Mouse (Mus musculus) hindbrain, embryonic 15.5 days (tissue): Measurements from ENCODE around the gene Ccdc114. TPM values are rescaled to one million over a fixed set of nuclear protein-coding genes. Genes with fewer than 3 reads are reported as not detected.
"Not testable (repeated sequence)": the region's sequence is repeated elsewhere in the genome, so short reads cannot be mapped to it uniquely, and the experiment has no call there.

Source experiments
- ATAC-seq: fragments of 200-750 bp; cut with Nextera tagmentation; 2 replicates; pipeline ENCODE4 v1.8.0; 2017; ENCODE audit warnings: low read depth, moderate number of reproducible peaks, moderate TSS enrichment; ENCODE audit not compliant: low FRiP score
- H3K27ac ChIP-seq: fragments of 300-500 bp; sonication (generic); replicated peaks from 2 replicates; pipeline ENCODE4 v1.5.1; 2015; ENCODE audit warnings: mild to moderate bottlenecking, inconsistent platforms
- H3K27me3 ChIP-seq: fragments of 300-500 bp; sonication (generic); 2 replicates; pipeline ENCODE4 v1.6.1; 2015; ENCODE audit warnings: control low read depth, inconsistent platforms
- H3K36me3 ChIP-seq: fragments of 300-500 bp; sonication (generic); 2 replicates; pipeline ENCODE4 v1.6.1; 2015; ENCODE audit warnings: control low read depth, inconsistent platforms
- H3K4me1 ChIP-seq: fragments of 300-500 bp; sonication (generic); replicated peaks from 2 replicates; pipeline ENCODE4 v1.6.1; 2015; ENCODE audit warnings: control low read depth, inconsistent platforms
- H3K4me2 ChIP-seq: fragments of 300-500 bp; sonication (generic); 2 replicates; pipeline ENCODE4 v1.6.1; 2015; ENCODE audit warnings: moderate library complexity, mild to moderate bottlenecking, inconsistent platforms
- H3K4me3 ChIP-seq: fragments of 300-500 bp; sonication (generic); 2 replicates; pipeline ENCODE4 v1.5.1; 2015; ENCODE audit warnings: mild to moderate bottlenecking, inconsistent platforms
- H3K9ac ChIP-seq: fragments of 300-500 bp; sonication (generic); 2 replicates; pipeline ENCODE4 v1.6.1; 2015; ENCODE audit warnings: inconsistent platforms
- H3K9me3 ChIP-seq: fragments of 300-500 bp; sonication (generic); 2 replicates; pipeline ENCODE4 v1.6.1; 2016; ENCODE audit warnings: control low read depth, inconsistent platforms
- WGBS: fragments of 180-500 bp; shearing (Covaris S2); methylation state at CpG from one replicate; pipeline ENCODE4 v1.1.7; 2015; 5-methylcytosine and 5-hydroxymethylcytosine counted together
- polyA plus RNA-seq: library from polyadenylated mRNA; unstranded; fragments of >200 nt; fragmentation: Nextera tagmentation; extraction: Ambion mirVana; gene quantifications from 2 replicates; pipeline ENCODE4 v1.2.1, GENCODE M21; 2015

The Ccdc114 gene
- polyA plus RNA-seq, 1 experiment from 2014 or later, result 8.5 TPM

DNA sequence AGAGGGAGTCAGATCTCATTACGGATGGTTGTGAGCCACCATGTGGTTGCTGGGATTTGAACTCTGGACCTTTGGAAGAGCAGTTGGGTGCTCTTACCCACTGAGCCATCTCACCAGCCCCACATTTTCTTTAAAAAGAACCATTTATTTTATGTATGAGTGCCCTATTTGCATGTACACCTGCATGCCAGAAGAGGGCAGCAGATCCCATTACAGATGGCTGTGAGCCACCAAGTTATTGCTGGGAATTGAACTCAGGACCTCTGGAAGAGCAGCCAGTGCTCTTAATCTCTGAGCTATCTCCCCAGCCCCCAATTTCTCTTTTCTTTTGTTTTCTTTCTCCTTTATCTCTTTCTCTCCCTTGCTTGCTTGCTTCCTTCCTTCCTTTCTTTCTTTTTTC, 19.4 kb downstream of the Ccdc114 start:
- H3K27me3 ChIP-seq, H3K9ac ChIP-seq, ATAC-seq, H3K4me3 ChIP-seq, H3K27ac ChIP-seq, H3K4me2 ChIP-seq, H3K9me3 ChIP-seq, H3K36me3 ChIP-seq, H3K4me1 ChIP-seq: not testable (repeated sequence)
- 76% methylated on average over 1 of the region's 1 CpGs for WGBS

GRCm38 (mm10) chr7:45949061-45949460, 25.2 kb downstream of the Ccdc114 start:
- no peaks in the 10 kb centered on the region for H3K27me3 ChIP-seq
- H3K9ac ChIP-seq, result no peak overlapping the region
- H3K4me2 ChIP-seq, result no peak overlapping the region
- WGBS, result 82% methylated on average over 4 of the region's 4 CpGs
- no peak overlapping the region for H3K27ac ChIP-seq
- H3K9me3 ChIP-seq, result no peaks in the 10 kb centered on the region
- no peaks in the 10 kb centered on the region for H3K4me1 ChIP-seq
- no peak overlapping the region for H3K4me3 ChIP-seq
- no peaks in the 10 kb centered on the region for H3K36me3 ChIP-seq
- no peak for ATAC-seq

GRCm38 (mm10) chr7:45956611-45957010, 32.7 kb downstream of the Ccdc114 start:
- Histone ChIP-seq H3K9ac (no peak overlapping the region), H3K4me1 (no peaks in the 10 kb centered on the region), H3K27me3 (no peaks in the 10 kb centered on the region), H3K4me2 (no peak overlapping the region), H3K27ac (no peak overlapping the region), H3K9me3 (no peaks in the 10 kb centered on the region), H3K36me3 (no peaks in the 10 kb centered on the region), H3K4me3 (no peak overlapping the region)
- no peak for ATAC-seq
- WGBS, result 72% methylated on average over 4 of the region's 4 CpGs

DNA sequence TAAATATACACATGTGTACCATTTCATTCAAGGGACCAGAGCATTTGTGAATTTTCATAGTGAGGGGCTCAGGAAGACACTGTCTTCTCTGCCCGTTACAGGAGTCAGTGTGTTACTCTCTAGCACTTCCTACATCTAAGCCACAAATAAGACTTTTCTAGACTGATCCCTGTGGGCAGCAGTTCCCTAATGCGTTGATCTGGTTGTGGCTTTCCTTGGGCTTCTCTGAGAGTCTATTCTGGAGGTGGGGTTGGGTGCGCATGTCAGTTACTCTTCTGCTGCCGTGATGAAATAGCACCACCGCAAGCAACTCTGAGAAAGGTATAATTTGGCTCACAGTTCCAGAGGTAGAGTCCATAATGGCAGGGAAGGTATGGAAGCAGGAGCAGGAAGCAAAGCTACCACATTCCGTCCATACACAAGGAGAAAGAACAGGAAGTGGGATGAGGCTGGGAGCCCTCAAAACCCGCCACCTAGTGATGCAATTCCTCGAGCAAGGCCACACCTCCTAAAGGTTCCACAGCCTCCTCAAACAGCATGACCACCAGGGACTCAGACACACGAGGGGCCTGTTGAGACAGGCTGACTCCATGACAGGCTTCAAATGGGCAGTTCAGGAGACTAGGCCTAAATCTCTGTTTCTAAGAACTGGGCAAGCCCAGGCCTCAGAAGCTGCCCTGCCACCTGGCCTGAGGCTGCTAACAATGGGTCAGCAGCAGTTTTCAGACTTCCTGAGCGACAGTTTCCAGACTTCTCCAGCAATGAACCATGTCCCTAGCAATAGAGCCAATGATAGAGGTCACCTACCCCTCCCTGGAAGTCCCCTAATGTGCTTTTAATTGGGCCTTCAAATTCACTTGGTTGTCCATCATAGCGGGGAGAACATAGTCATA, 48.2 kb downstream of the Ccdc114 start:
- WGBS, result 82% methylated on average over 11 of the region's 11 CpGs
- H3K27ac ChIP-seq, result no peak overlapping the region
- no peaks in the 10 kb centered on the region for H3K36me3 ChIP-seq
- no peaks in the 10 kb centered on the region for H3K9me3 ChIP-seq
- no peaks in the 10 kb centered on the region for H3K27me3 ChIP-seq
- no peaks in the 10 kb centered on the region for H3K4me1 ChIP-seq
- no peak overlapping the region for H3K9ac ChIP-seq
- no peak for ATAC-seq
- no peak overlapping the region for H3K4me3 ChIP-seq
- H3K4me2 ChIP-seq, result no peak overlapping the region

- no peaks in the 10 kb centered on the region for H3K4me1 ChIP-seq
- no peak overlapping the region for H3K4me3 ChIP-seq
- H3K9me3 ChIP-seq, result no peaks in the 10 kb centered on the region
- ATAC-seq, result peak; percentile 96
- H3K4me2 ChIP-seq, result no peak overlapping the region
- peak overlapping the region; percentile 59 for H3K27ac ChIP-seq
- H3K27me3 ChIP-seq, result no peaks in the 10 kb centered on the region
- no peaks in the 10 kb centered on the region for H3K36me3 ChIP-seq
- 64% methylated on average over 6 of the region's 6 CpGs for WGBS
- H3K9ac ChIP-seq, result no peak overlapping the region
Measured at GRCm38 (mm10) chr7:45973271-45973687, 49.4 kb downstream of the Ccdc114 start.

- H3K9ac ChIP-seq, result no peak overlapping the region
- WGBS, result 70% methylated on average over 6 of the region's 6 CpGs
- H3K4me2 ChIP-seq, result no peak overlapping the region
- H3K27me3 ChIP-seq, result no peaks in the 10 kb centered on the region
- no peaks in the 10 kb centered on the region for H3K36me3 ChIP-seq
- no peak for ATAC-seq
- H3K9me3 ChIP-seq, result no peaks in the 10 kb centered on the region
- H3K4me1 ChIP-seq, result no peaks in the 10 kb centered on the region
- no peak overlapping the region for H3K4me3 ChIP-seq
- H3K27ac ChIP-seq, result no peak overlapping the region
Measured at GRCm38 (mm10) chr7:45974103-45974502, 50.2 kb downstream of the Ccdc114 start.

DNA sequence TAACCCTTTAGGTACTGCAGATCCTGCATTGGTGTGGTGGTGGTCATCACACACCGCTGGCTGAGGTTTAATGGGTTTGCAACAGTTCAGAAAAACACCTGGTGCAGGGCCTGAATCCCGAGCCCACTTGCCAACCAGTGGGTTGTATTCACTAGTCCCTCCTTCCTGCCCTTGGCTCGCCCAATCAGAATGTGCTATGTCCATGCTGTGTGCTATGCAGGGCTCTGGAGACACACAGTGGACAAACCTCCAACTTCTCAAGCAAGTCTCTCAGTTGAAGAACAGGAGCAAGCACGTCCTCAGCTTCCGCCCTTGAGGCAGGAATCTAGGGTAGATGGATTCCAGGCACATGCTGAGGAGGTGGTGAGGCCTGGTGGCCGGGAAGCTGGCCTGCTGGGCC, 50.6 kb downstream of the Ccdc114 start:
- no peak overlapping the region for H3K9ac ChIP-seq
- no peaks in the 10 kb centered on the region for H3K4me1 ChIP-seq
- H3K4me3 ChIP-seq, result no peak overlapping the region
- no peak for ATAC-seq
- H3K27me3 ChIP-seq, result no peaks in the 10 kb centered on the region
- H3K9me3 ChIP-seq, result no peaks in the 10 kb centered on the region
- no peak overlapping the region for H3K27ac ChIP-seq
- WGBS, result 81% methylated on average over 6 of the region's 6 CpGs
- H3K36me3 ChIP-seq, result no peaks in the 10 kb centered on the region
- no peak overlapping the region for H3K4me2 ChIP-seq

- no peak for ATAC-seq
- no peaks in the 10 kb centered on the region for H3K27me3 ChIP-seq
- no peak overlapping the region for H3K9ac ChIP-seq
- H3K9me3 ChIP-seq, result no peaks in the 10 kb centered on the region
- no peak overlapping the region for H3K27ac ChIP-seq
- H3K4me1 ChIP-seq, result no peaks in the 10 kb centered on the region
- WGBS, result 85% methylated on average over 5 of the region's 5 CpGs
- no peak overlapping the region for H3K4me3 ChIP-seq
- no peak overlapping the region for H3K4me2 ChIP-seq
- no peaks in the 10 kb centered on the region for H3K36me3 ChIP-seq
Measured at GRCm38 (mm10) chr7:45981612-45982011, 57.7 kb downstream of the Ccdc114 start.

DNA sequence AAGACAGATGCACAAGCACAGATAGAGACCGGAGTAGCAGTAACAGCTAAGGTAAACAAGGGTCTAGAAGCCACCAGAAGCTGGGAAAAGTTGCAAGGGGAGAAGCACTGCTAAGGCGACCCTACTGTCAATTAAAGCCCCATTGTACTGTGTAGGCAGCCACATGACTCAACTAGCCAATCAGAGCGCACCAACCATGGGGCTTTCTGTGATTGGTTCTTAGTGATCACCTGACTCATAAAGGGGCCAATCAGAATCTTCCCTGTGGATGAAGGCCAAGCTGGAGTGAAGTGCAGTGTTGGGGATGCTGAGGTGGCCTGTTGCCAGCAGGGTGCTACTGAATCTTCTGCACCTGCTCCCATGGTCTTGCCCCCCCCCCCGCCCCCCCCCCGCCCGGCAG, 63.0 kb downstream of the Ccdc114 start:
- 75% methylated on average over 6 of the region's 6 CpGs for WGBS
- H3K4me3 ChIP-seq, result no peak overlapping the region
- H3K4me2 ChIP-seq, result no peak overlapping the region
- no peaks in the 10 kb centered on the region for H3K4me1 ChIP-seq
- H3K27ac ChIP-seq, result no peak overlapping the region
- no peaks in the 10 kb centered on the region for H3K9me3 ChIP-seq
- ATAC-seq, result no peak
- no peaks in the 10 kb centered on the region for H3K36me3 ChIP-seq
- H3K27me3 ChIP-seq, result no peaks in the 10 kb centered on the region
- H3K9ac ChIP-seq, result no peak overlapping the region

DNA sequence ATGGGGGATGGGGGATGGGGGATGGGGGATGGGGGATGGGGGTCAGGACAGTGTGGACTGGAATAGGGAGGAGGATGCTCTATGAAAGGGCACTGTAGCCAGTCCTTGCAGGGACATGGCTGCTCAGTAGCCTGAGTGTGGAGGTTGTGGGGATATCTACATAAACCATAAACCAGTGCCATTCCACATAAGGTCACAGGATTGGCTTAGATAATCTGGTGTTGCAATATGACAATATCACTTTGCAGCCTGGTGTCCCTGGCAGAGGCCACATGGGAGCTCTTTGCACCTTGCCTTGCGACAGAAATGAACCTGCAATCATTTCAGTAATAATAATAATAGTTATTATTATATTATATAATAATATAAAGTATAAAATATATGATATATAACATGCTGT, 64.5 kb downstream of the Ccdc114 start:
- Histone ChIP-seq H3K9me3 (no peaks in the 10 kb centered on the region), H3K4me1 (no peaks in the 10 kb centered on the region), H3K27me3 (no peaks in the 10 kb centered on the region), H3K4me2 (no peak overlapping the region), H3K4me3 (no peak overlapping the region), H3K27ac (no peak overlapping the region), H3K36me3 (no peaks in the 10 kb centered on the region), H3K9ac (no peak overlapping the region)
- no peak for ATAC-seq
- 93% methylated on average over 1 of the region's 1 CpGs for WGBS

DNA sequence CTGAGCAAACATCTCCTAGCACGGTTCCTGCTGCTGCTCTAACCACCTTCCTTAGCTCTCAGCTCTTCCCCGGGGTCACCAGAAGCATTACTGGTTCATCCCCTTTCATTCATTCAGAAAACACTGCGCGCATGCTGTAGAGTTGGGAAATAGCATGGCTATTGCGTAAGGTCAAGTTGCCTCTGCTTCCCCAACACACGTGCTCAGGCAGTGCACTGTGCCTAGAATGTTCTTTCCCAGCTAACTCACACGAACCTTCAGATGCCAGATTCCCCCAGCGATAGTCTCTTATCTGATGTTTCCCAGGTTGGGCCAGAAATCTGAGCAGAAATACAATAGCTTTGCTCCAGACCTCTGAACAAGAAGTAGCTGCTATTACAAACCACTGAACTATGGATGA, 68.6 kb downstream of the Ccdc114 start:
- WGBS, result 92% methylated on average over 8 of the region's 8 CpGs
- H3K4me2 ChIP-seq, result no peak overlapping the region
- H3K4me3 ChIP-seq, result no peak overlapping the region
- H3K36me3 ChIP-seq, result no peaks in the 10 kb centered on the region
- H3K27ac ChIP-seq, result no peak overlapping the region
- ATAC-seq, result no peak
- no peak overlapping the region for H3K9ac ChIP-seq
- H3K27me3 ChIP-seq, result no peaks in the 10 kb centered on the region
- H3K4me1 ChIP-seq, result no peaks in the 10 kb centered on the region
- H3K9me3 ChIP-seq, result no peaks in the 10 kb centered on the region
